Mouse (Mus musculus) stomach, postnatal 0 days (tissue): ENCODE data around the gene Igfn1.

Source experiments
- CTCF ChIP-seq: IDR thresholded peaks from 2 replicates; pipeline ENCODE4 v1.5.1; 2016; ENCODE audit warnings: antibody characterized with exemption, low read depth, mild to moderate bottlenecking, moderate library complexity
- EP300 ChIP-seq: optimal IDR thresholded peaks from 2 replicates; pipeline ENCODE3; 2016; ENCODE audit warnings: antibody characterized with exemption

GRCm38 (mm10) chr1:136030201-136030600, 24.1 kb upstream of the Igfn1 start:
- TF ChIP-seq CTCF (no peak), EP300 (no peak)
